Mouse (Mus musculus) kidney, adult 18-20 months (tissue): ENCODE measurements around the gene Gpx5.
"Not testable (repeated sequence)": the region's sequence is repeated elsewhere in the genome, so short reads cannot be mapped to it uniquely, and the experiment has no call there.

ENCODE experiments used
- DNase-seq: peaks from one replicate; pipeline ENCODE4 v3.0.0; 2021

Gene Gpx5

GRCm38 (mm10) chr13:21264366-21264765, 28.2 kb downstream of the Gpx5 start:
- DNase-seq: no peak

- no peak for DNase-seq
Observed at GRCm38 (mm10) chr13:21263910-21264309, 28.6 kb downstream of the Gpx5 start.

GRCm38 (mm10) chr13:21262787-21263461, 29.6 kb downstream of the Gpx5 start:
- no peak for DNase-seq

- no peak for DNase-seq
Observed at GRCm38 (mm10) chr13:21260289-21260688, 32.2 kb downstream of the Gpx5 start.

- DNase-seq: peak; percentile 6
Observed at GRCm38 (mm10) chr13:21259677-21260113, 32.8 kb downstream of the Gpx5 start.

GRCm38 (mm10) chr13:21259171-21259631, 33.3 kb downstream of the Gpx5 start:
- no peak for DNase-seq

- DNase-seq: no peak
Observed at GRCm38 (mm10) chr13:21258524-21258923, 34.0 kb downstream of the Gpx5 start.

- no peak for DNase-seq
Observed at GRCm38 (mm10) chr13:21253986-21254385, 38.5 kb downstream of the Gpx5 start.

GRCm38 (mm10) chr13:21253569-21253968, 39.0 kb downstream of the Gpx5 start:
- DNase-seq: no peak

GRCm38 (mm10) chr13:21253040-21253439, 39.5 kb downstream of the Gpx5 start:
- DNase-seq: no peak

- no peak for DNase-seq
Observed at GRCm38 (mm10) chr13:21250074-21250681, 42.4 kb downstream of the Gpx5 start.

GRCm38 (mm10) chr13:21249022-21249421, 43.5 kb downstream of the Gpx5 start:
- DNase-seq: no peak

- DNase-seq: no peak
Observed at GRCm38 (mm10) chr13:21246276-21246675, 46.3 kb downstream of the Gpx5 start.

- DNase-seq: not testable (repeated sequence)
Observed at GRCm38 (mm10) chr13:21244967-21245366, 47.6 kb downstream of the Gpx5 start.

GRCm38 (mm10) chr13:21244089-21244488, 48.4 kb downstream of the Gpx5 start:
- DNase-seq: no peak

- no peak for DNase-seq
Observed at GRCm38 (mm10) chr13:21243196-21243595, 49.3 kb downstream of the Gpx5 start.

GRCm38 (mm10) chr13:21242408-21243125, 50.0 kb downstream of the Gpx5 start:
- DNase-seq: no peak

GRCm38 (mm10) chr13:21240788-21241187, 51.7 kb downstream of the Gpx5 start:
- no peak for DNase-seq

- DNase-seq: no peak
Observed at GRCm38 (mm10) chr13:21237161-21237560, 55.4 kb downstream of the Gpx5 start.

- peak; percentile 49 for DNase-seq
Observed at GRCm38 (mm10) chr13:21236714-21237113, 55.8 kb downstream of the Gpx5 start.
